In genomic region chr14:47527833-47528232, GRCm38 (mm10) we compare ENCODE assay signal across 19 mouse cellular contexts. TPM values are rescaled to one million over a fixed set of nuclear protein-coding genes. Genes with fewer than 3 reads are reported as not detected.
DNase-seq lines count a peak whose midpoint lies in the region; ATAC-seq lines count a peak whose summit lies in the region.
"Had no signal": no experiment of that assay in that cellular context is flagged by ENCODE, and none has a peak within 500 bp of the region (broad histone marks: within the 10 kb centered on the region; RNA-seq: fewer than 3 reads in every experiment).

No protein-coding gene starts in this region.

- no peak overlapping the region for H3K9ac ChIP-seq in kidney, embryonic 15.5 days
- peak overlapping the region; percentile 70 for H3K9ac ChIP-seq in liver, embryonic 13.5 days
- no peak overlapping the region for H3K9ac ChIP-seq in stomach, embryonic 16.5 days (ENCODE audit: low read length)
- H3K9ac ChIP-seq: forebrain, embryonic 15.5 days; hindbrain, embryonic 13.5 days; limb, embryonic 15.5 days had no signal

- no peak overlapping the region for H3K4me3 ChIP-seq in kidney, embryonic 15.5 days (replicated peaks)
- peak overlapping the region; percentile 21 for H3K4me3 ChIP-seq in erythroblast, embryonic 14.5 days (replicated peaks)
- H3K4me3 ChIP-seq in liver, embryonic 13.5 days (replicated peaks): peak overlapping the region; percentile 6; the same call in 1 of the 2 replicates
- no peak overlapping the region for H3K4me3 ChIP-seq in stomach, embryonic 16.5 days (replicated peaks; ENCODE audit: low read length)
- H3K4me3 ChIP-seq: forebrain, embryonic 15.5 days; hindbrain, embryonic 13.5 days; limb, embryonic 15.5 days had no signal

- WGBS in kidney, embryonic 15.5 days: 95% methylated on average over 2 of the region's 2 CpGs
- 24% methylated on average over 2 of the region's 2 CpGs for WGBS in liver, embryonic 13.5 days (ENCODE audit: insufficient replicate concordance)
- 69% methylated on average over 2 of the region's 2 CpGs for WGBS in stomach, embryonic 16.5 days

- H3K9me3 ChIP-seq in kidney, embryonic 15.5 days (replicated peaks): no peaks in the 10 kb centered on the region
- H3K9me3 ChIP-seq in erythroblast, embryonic 14.5 days (ENCODE audit: control insufficient read depth, low read length): no peaks in the 10 kb centered on the region
- no peaks in the 10 kb centered on the region for H3K9me3 ChIP-seq in liver, embryonic 13.5 days (replicated peaks)
- no peaks in the 10 kb centered on the region for H3K9me3 ChIP-seq in stomach, embryonic 16.5 days (replicated peaks; ENCODE audit: control insufficient read depth, low read length)
- H3K9me3 ChIP-seq: forebrain, embryonic 15.5 days; hindbrain, embryonic 13.5 days; limb, embryonic 15.5 days had no signal

- H3K4me2 ChIP-seq in kidney, embryonic 15.5 days: no peak overlapping the region
- H3K4me2 ChIP-seq in liver, embryonic 13.5 days: peak overlapping the region; percentile 55
- H3K4me2 ChIP-seq in stomach, embryonic 16.5 days (ENCODE audit: low read depth, low read length): no peak overlapping the region
- H3K4me2 ChIP-seq: forebrain, embryonic 15.5 days; hindbrain, embryonic 13.5 days; limb, embryonic 15.5 days had no signal

- H3K36me3 ChIP-seq in kidney, embryonic 15.5 days: peaks cover 21% of the 10 kb centered on the region
- H3K36me3 ChIP-seq in erythroblast, embryonic 14.5 days (ENCODE audit: control insufficient read depth): peaks cover 88% of the 10 kb centered on the region
- peaks cover 51% of the 10 kb centered on the region for H3K36me3 ChIP-seq in liver, embryonic 13.5 days
- no peaks in the 10 kb centered on the region for H3K36me3 ChIP-seq in stomach, embryonic 16.5 days (ENCODE audit: control insufficient read depth, insufficient read depth, low read length)

- DNase-seq in kidney, adult 18-20 months: no peak
- DNase-seq in liver, embryonic 13.5 days: peak; percentile 68
- DNase-seq: adrenal gland, postnatal 25 days; B cell, adult 2 months; cerebellum, adult 8-10 months; kidney, adult 2 months; kidney, postnatal 25 days; lung, postnatal 10 days; thymus, postnatal 4 days had no signal

- no peak overlapping the region for H3K27ac ChIP-seq in kidney, embryonic 15.5 days
- H3K27ac ChIP-seq in liver, embryonic 13.5 days: peak overlapping the region; percentile 94
- no peak overlapping the region for H3K27ac ChIP-seq in stomach, embryonic 16.5 days (ENCODE audit: low read length)
- H3K27ac ChIP-seq: forebrain, embryonic 15.5 days; hindbrain, embryonic 13.5 days; limb, embryonic 15.5 days had no signal

- H3K27me3 ChIP-seq in kidney, embryonic 15.5 days: no peaks in the 10 kb centered on the region
- H3K27me3 ChIP-seq in erythroblast, embryonic 14.5 days (ENCODE audit: control insufficient read depth): no peaks in the 10 kb centered on the region
- no peaks in the 10 kb centered on the region for H3K27me3 ChIP-seq in liver, embryonic 13.5 days
- H3K27me3 ChIP-seq in stomach, embryonic 16.5 days (ENCODE audit: control insufficient read depth, insufficient read depth, low read length): no peaks in the 10 kb centered on the region
- H3K27me3 ChIP-seq: forebrain, embryonic 15.5 days; hindbrain, embryonic 13.5 days; limb, embryonic 15.5 days; Patski had no signal

- ATAC-seq in kidney, embryonic 15.5 days (replicated peaks; ENCODE audit: low FRiP score): peak; percentile 68; the same call in 1 of the 2 replicates
- ATAC-seq in liver, embryonic 13.5 days (ENCODE audit: low read depth): peak; percentile 97
- ATAC-seq in stomach, embryonic 16.5 days (ENCODE audit: insufficient read depth, low FRiP score): 0 out of 2 replicates have a peak, but pooled peaks have one; percentile 39
- ATAC-seq in frontal cortex, adult (ENCODE audit: low TSS enrichment): no peak
- ATAC-seq in CD4-positive, CD25-positive, alpha-beta regulatory T cell, adult 4 months: no peak
- ATAC-seq: activated CD4-positive, CD25-positive, alpha-beta regulatory T cell, adult 4 months; forebrain, embryonic 15.5 days; Patski had no signal

- H3K4me1 ChIP-seq in kidney, embryonic 15.5 days: 0 out of 2 replicates have a peak, but pooled peaks cover under 1% of the 10 kb centered on the region
- peaks cover 68% of the 10 kb centered on the region for H3K4me1 ChIP-seq in erythroblast, embryonic 14.5 days (ENCODE audit: control insufficient read depth)
- H3K4me1 ChIP-seq in liver, embryonic 13.5 days (replicated peaks): peaks cover 72% of the 10 kb centered on the region
- H3K4me1 ChIP-seq in stomach, embryonic 16.5 days (ENCODE audit: control insufficient read depth, insufficient read depth, low read length): 0 out of 2 replicates have a peak, but pooled peaks cover 4% of the 10 kb centered on the region
- H3K4me1 ChIP-seq: forebrain, embryonic 15.5 days; hindbrain, embryonic 13.5 days; limb, embryonic 15.5 days had no signal

RNA-seq across cellular contexts. Expression of gene Atg14, which starts 42.6 kb away (rescaled TPM):
- 15.9 and 17.5 TPM in 2 replicates for polyA plus RNA-seq in kidney, embryonic 15.5 days (2015; fragmentation: Nextera tagmentation; extraction: Ambion mirVana)
- polyA plus RNA-seq in erythroblast, embryonic 14.5 days (2012): 3.8 and 5.0 TPM in 2 replicates
- polyA plus RNA-seq in liver, embryonic 13.5 days (2015; fragmentation: Nextera tagmentation; extraction: Ambion mirVana): 5.9 and 6.9 TPM in 2 replicates
- 13.9 and 14.8 TPM in 2 replicates for polyA plus RNA-seq in stomach, embryonic 16.5 days (2015; fragmentation: Nextera tagmentation; extraction: Ambion mirVana)
- polyA plus RNA-seq in CD4-positive, CD25-positive, alpha-beta regulatory T cell, adult 4 months (2017; shearing (Covaris generic)): 10 to 100 TPM; 12.9 to 23.0 TPM

Comparison
In these comparisons a context has a peak if more than half of its experiments do, and no peak if none do; other contexts are left out.
1. ATAC-seq: peak in kidney, embryonic 15.5 days (single experiment), liver, embryonic 13.5 days (single experiment) and stomach, embryonic 16.5 days (single experiment); none in frontal cortex, adult (single experiment) and CD4-positive, CD25-positive, alpha-beta regulatory T cell, adult 4 months (single experiment).
2. H3K4me3 ChIP-seq: peak in erythroblast, embryonic 14.5 days (single experiment) and liver, embryonic 13.5 days (single experiment); none in kidney, embryonic 15.5 days (single experiment) and stomach, embryonic 16.5 days (single experiment).